Comparison of ENCODE assay signal across 8 mouse cellular contexts in genomic region chr12:21075731-21076130, GRCm38 (mm10).
DNase-seq lines count a peak whose midpoint lies in the region; ATAC-seq and TF ChIP-seq lines count a peak whose summit lies in the region.
"Not testable (repeated sequence)": the region's sequence is repeated elsewhere in the genome, so short reads cannot be mapped to it uniquely, and the experiment has no call there.

No protein-coding gene starts in this region.

- not testable (repeated sequence) for H3K4me3 ChIP-seq in embryonic facial prominence, embryonic 10.5 days; heart, adult 2 months; limb, embryonic 10.5 days; stomach, postnatal 0 days (ENCODE audit: low read depth, low read length)

- H3K79me2 ChIP-seq in heart, adult 2 months (replicated peaks; ENCODE audit: control insufficient read depth, insufficient read depth, low read length): not testable (repeated sequence)

- H3K36me3 ChIP-seq in embryonic facial prominence, embryonic 10.5 days (replicated peaks); heart, adult 2 months (ENCODE audit: control insufficient read depth, insufficient read depth, low read length); limb, embryonic 10.5 days; stomach, postnatal 0 days (ENCODE audit: control insufficient read depth, insufficient read depth, low read length): not testable (repeated sequence)

- H3K4me2 ChIP-seq in stomach, postnatal 0 days (replicated peaks; ENCODE audit: low read depth): not testable (repeated sequence)

- not testable (repeated sequence) for TF ChIP-seq POLR2A in heart, adult 2 months (IDR thresholded peaks at IDR 0.05; ENCODE audit: insufficient read depth, low read depth, low read length)

- 33% methylated on average over 4 of the region's 4 CpGs for WGBS in embryonic facial prominence, embryonic 10.5 days
- WGBS in heart, adult 2 months: 19% methylated on average over 4 of the region's 4 CpGs
- WGBS in limb, embryonic 10.5 days: 37% methylated on average over 4 of the region's 4 CpGs
- 21% methylated on average over 4 of the region's 4 CpGs for WGBS in stomach, postnatal 0 days

- H3K9ac ChIP-seq in heart, adult 2 months (ENCODE audit: low read depth, low read length); stomach, postnatal 0 days (ENCODE audit: low read length): not testable (repeated sequence)

- TF ChIP-seq EP300 in heart, adult 2 months (IDR thresholded peaks at IDR 0.05; ENCODE audit: insufficient read depth, low read depth, low read length); stomach, postnatal 0 days (optimal IDR thresholded peaks at IDR 0.05): not testable (repeated sequence)

- not testable (repeated sequence) for H3K27me3 ChIP-seq in embryonic facial prominence, embryonic 10.5 days (replicated peaks; ENCODE audit: low read depth, poor library complexity, severe bottlenecking); heart, adult 2 months (ENCODE audit: control insufficient read depth, insufficient read depth, low read length); limb, embryonic 10.5 days (ENCODE audit: low read depth, poor library complexity, severe bottlenecking); stomach, postnatal 0 days (ENCODE audit: control insufficient read depth, insufficient read depth, low read length)

- not testable (repeated sequence) for H3K27ac ChIP-seq in embryonic facial prominence, embryonic 10.5 days (replicated peaks); heart, adult 2 months; limb, embryonic 10.5 days; stomach, postnatal 0 days (replicated peaks)

- not testable (repeated sequence) for H3K4me1 ChIP-seq in embryonic facial prominence, embryonic 10.5 days; heart, adult 2 months (ENCODE audit: control insufficient read depth, insufficient read depth, low read length); limb, embryonic 10.5 days; stomach, postnatal 0 days (replicated peaks; ENCODE audit: control insufficient read depth, insufficient read depth)

- intact Hi-C loops in heart, adult 2 months (cut with DNase I): loop anchor here (2.0 to 10.0 kb wide), 4 partner anchors 153 to 539 kb away; partner anchors contain the start of gene Iah1

- peak; percentile 57 for DNase-seq in CD4-positive helper T cell, adult 2 months (ENCODE audit: low read depth, low spot score)
- DNase-seq in adrenal gland, postnatal 4 days (ENCODE audit: low spot score in 2 of 2): peak; percentile 25 to 57
- DNase-seq in embryonic facial prominence, embryonic 10.5 days (ENCODE audit: low spot score): peak; percentile 54
- peak; percentile 64 to 81 for DNase-seq in heart, adult 2 months
- peak; percentile 68 to 92 for DNase-seq in kidney, postnatal 25 days
- DNase-seq in limb, embryonic 10.5 days (ENCODE audit: low spot score): peak; percentile 58
- peak; percentile 14 for DNase-seq in ovary, adult 18-20 months (ENCODE audit: low spot score)
- peak; percentile 67 for DNase-seq in stomach, postnatal 0 days (ENCODE audit: low spot score)

- peak; percentile 75 for TF ChIP-seq CTCF in heart, adult 2 months (IDR thresholded peaks at IDR 0.05)
- TF ChIP-seq CTCF in stomach, postnatal 0 days (IDR thresholded peaks at IDR 0.05; ENCODE audit: low read depth): peak; percentile 70

- not testable (repeated sequence) for ATAC-seq in stomach, postnatal 0 days (ENCODE audit: low FRiP score, low TSS enrichment)

- H3K9me3 ChIP-seq in embryonic facial prominence, embryonic 10.5 days; limb, embryonic 10.5 days (replicated peaks); stomach, postnatal 0 days (ENCODE audit: control insufficient read depth, low read length): not testable (repeated sequence)

Comparison
In these comparisons a context has a peak if more than half of its experiments do, and no peak if none do; other contexts are left out.
1. DNase-seq: peak in every context shown above with its lines; median percentile 80 in kidney, postnatal 25 days; 72 in heart, adult 2 months; 67 in stomach, postnatal 0 days; 58 in limb, embryonic 10.5 days; 57 in CD4-positive helper T cell, adult 2 months; 54 in embryonic facial prominence, embryonic 10.5 days; 41 in adrenal gland, postnatal 4 days; 14 in ovary, adult 18-20 months.